Mouse (Mus musculus) bone marrow, adult 2 months (tissue): Measurements from ENCODE around the gene Mdh2.

Experiments
- CTCF ChIP-seq: fragments of 200-500 bp; IDR thresholded peaks from 2 replicates; pipeline ENCODE4 v1.5.1; 2011; ENCODE audit warnings: low read length, control low read depth; ENCODE audit not compliant: control insufficient read depth, insufficient read depth
- POLR2A ChIP-seq: fragments of 200-500 bp; IDR thresholded peaks from 2 replicates; pipeline ENCODE4 v1.6.1; 2011; ENCODE audit warnings: low read depth, mild to moderate bottlenecking, control low read depth, low read length, borderline replicate concordance; ENCODE audit not compliant: control insufficient read depth

DNA sequence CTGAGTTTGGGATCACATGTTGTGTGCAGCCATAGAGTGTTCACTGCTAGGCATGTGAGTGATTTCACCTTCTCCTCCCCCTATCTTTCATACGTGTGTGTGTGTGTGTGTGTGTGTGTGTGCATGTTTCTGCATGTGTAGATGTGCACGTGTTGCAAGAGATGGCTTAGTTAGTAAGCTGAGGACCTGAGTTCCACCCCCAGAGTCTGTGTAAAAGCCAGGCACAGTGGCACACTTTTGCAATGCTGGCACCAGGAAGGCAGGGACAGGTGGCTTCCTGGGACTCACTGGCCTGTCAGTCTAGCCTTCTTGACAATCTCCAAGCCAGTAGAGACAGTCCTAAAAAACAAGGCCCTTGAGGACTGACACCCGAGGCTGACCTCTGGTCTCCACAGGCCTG lies 13.3 kb upstream of the Mdh2 start:
- no peak for TF ChIP-seq CTCF
- TF ChIP-seq POLR2A = no peak
